Mouse (Mus musculus) heart, postnatal 0 days (tissue): Measurements from ENCODE around the gene 6330409D20Rik.

Experiments
- CTCF ChIP-seq: IDR thresholded peaks from 2 replicates; pipeline ENCODE4 v1.5.1; 2016; ENCODE audit warnings: antibody characterized with exemption, control low read depth, low read depth
- EP300 ChIP-seq: IDR thresholded peaks from 2 replicates; pipeline ENCODE4 v1.6.1; 2016; ENCODE audit warnings: antibody characterized with exemption, low read depth

GRCm38 (mm10) chr2:32704021-32704421 lies 36.8 kb downstream of the 6330409D20Rik start, which contains the start of gene Fpgs:
- TF ChIP-seq EP300 (no peak), CTCF (no peak)
